Mouse (Mus musculus): Measurements from ENCODE around the gene Sh2d3c. TPM values are rescaled to one million over a fixed set of nuclear protein-coding genes. Genes with fewer than 3 reads are reported as not detected.

Gene Sh2d3c
- polyA plus RNA-seq, 1 experiment from 2014 or later = 17.0 TPM

DNA sequence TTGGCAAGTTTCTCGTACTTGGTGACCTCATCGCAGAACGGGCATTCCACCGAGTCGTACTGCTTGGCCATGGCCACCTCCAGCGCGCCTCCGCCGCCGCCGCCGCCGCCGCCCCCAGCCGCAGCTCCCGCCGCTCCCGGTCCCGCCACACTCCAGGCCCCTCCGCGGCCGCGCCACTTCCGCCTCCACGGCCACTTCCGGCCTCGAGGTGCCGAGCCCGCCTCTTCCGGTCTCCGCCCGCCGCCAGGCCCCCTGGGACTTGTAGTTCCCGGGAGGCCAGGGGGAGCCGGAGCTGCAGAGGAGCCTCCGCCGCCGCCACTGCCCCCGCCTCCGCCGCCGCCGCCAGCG lies 8.3 kb upstream of the Sh2d3c start:
- H3K4me3 ChIP-seq (replicated peaks) = peak overlapping the region; percentile 89
- H3K9ac ChIP-seq (replicated peaks) = peak overlapping the region; percentile 90
- H3K4me1 ChIP-seq (replicated peaks) = peaks cover 18% of the 10 kb centered on the region
- peak; percentile 82 for ATAC-seq (ENCODE audit: insufficient number of reproducible peaks, insufficient read depth, low FRiP score, low TSS enrichment, low read depth)
- H3K4me2 ChIP-seq = peak overlapping the region; percentile 87
- no peaks in the 10 kb centered on the region for H3K27me3 ChIP-seq
- peaks cover 40% of the 10 kb centered on the region for H3K36me3 ChIP-seq
- H3K27ac ChIP-seq = peak overlapping the region; percentile 98
- no peaks in the 10 kb centered on the region for H3K9me3 ChIP-seq
- WGBS = 1% methylated on average over 29 of the region's 44 CpGs

DNA sequence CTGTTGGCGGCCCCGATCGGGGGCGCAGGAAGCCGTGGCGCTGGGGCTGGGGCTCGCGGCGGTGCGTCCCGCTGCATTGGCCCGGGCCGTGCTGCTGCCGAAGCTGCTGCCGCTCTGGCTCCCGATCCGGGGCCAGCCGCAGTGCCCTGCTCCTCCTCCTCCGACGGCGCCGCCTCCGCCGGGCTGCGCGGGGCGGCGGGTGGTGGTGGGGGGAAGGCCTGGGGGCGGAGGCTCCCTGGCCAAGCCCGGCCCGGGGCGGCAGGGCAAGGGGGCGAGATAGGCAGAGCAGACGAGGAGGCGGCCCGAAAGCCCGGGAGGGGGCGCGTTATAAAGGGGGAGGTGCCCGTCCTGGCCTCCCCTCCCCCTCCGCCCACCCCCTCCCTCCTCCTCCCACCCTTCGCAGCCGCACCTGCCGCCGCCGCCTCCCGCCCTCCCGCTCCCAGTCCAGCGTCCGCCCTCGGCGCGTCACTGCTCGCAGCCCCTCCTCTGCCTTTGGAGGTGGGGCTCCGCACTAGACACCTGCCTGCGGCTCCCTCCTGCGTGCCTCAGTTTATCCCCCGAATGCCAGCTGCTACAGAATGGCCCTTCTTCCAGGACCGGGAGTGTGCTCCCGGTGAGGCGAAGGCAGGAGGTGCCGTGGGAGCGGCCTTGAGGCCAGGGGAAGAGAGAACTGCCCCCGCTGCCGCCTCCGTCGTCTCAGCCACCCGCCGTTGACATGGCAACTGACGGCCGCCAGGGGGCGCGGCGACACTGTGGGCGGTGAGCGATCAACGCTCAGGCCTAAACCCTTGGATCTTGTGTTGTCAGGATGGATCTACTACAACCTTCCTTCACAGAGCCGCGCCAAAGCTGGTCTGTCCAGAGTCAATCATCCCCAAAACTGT lies 7.7 kb upstream of the Sh2d3c start, which contains the start of gene Cdk9:
Gene Cdk9, minus strand, starts transcription at position 143 of the 884 bp plus-strand sequence.
- Histone ChIP-seq H3K9me3 (no peaks in the 10 kb centered on the region), H3K4me2 (peak within 1 kb of the TSS; percentile 87), H3K27me3 (no peaks in the 10 kb centered on the region), H3K4me3 (replicated peaks) (peak within 1 kb of the TSS; percentile 89), H3K36me3 (peaks cover 34% of the 10 kb centered on the region), H3K4me1 (replicated peaks) (peaks cover 18% of the 10 kb centered on the region), H3K9ac (replicated peaks) (peak within 1 kb of the TSS; percentile 90), H3K27ac (peak within 1 kb of the TSS; percentile 98)
- under 1% methylated on average over 57 of the region's 79 CpGs for WGBS
- peak; percentile 83 for ATAC-seq (ENCODE audit: insufficient number of reproducible peaks, insufficient read depth, low FRiP score, low TSS enrichment, low read depth)

DNA sequence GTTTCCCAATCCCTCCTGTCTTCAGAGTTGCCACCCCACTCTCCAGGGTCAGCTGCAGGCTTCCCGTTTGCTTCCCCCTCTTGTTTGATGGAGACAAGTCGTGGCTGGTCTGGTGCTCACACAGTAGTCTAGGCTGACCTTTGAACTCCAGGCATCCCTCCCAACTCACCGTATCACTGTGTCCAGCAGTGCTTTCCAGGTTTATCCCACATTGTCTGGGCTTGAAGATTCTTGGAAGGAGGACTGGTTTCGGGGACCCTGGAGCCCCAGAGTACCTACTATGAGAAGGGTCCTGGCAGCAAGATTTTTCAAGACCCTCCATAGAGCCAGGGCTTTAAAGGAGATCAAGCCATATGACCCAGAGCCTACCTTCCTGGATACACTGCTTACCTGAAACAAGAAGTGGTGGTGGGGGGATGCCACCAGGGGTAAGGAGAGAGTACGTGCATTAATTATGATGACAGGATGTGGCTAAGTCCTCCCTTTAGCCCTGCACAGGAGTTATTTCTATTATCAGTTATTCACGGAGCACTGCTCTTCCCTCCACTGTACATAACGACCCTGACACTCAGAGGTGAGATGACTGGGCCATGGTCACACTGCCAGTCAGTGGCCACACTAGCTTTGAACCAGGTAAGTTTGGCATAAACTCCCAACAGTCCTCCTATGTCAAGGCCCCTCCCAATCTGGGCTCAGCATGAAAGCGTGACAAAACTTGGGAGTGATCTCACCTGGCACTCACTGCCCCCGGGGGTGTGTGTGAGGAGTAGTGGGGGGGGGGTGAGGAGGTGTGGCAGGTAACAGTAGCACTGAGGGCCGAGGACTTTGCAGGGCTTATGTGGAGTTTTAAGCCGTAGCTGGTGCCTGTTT lies 6.5 kb upstream of the Sh2d3c start:
- peak overlapping the region; percentile 89; the same call in 1 of the 2 replicates for H3K4me3 ChIP-seq (replicated peaks)
- H3K9ac ChIP-seq (replicated peaks) = no peak overlapping the region
- peak overlapping the region; percentile 87 for H3K4me2 ChIP-seq
- H3K9me3 ChIP-seq = no peaks in the 10 kb centered on the region
- peak overlapping the region; percentile 98 for H3K27ac ChIP-seq
- ATAC-seq (ENCODE audit: insufficient number of reproducible peaks, insufficient read depth, low FRiP score, low TSS enrichment, low read depth) = no peak
- peaks cover 22% of the 10 kb centered on the region for H3K36me3 ChIP-seq
- 47% methylated on average over 11 of the region's 11 CpGs for WGBS
- H3K27me3 ChIP-seq = no peaks in the 10 kb centered on the region
- peaks cover 16% of the 10 kb centered on the region for H3K4me1 ChIP-seq (replicated peaks)

DNA sequence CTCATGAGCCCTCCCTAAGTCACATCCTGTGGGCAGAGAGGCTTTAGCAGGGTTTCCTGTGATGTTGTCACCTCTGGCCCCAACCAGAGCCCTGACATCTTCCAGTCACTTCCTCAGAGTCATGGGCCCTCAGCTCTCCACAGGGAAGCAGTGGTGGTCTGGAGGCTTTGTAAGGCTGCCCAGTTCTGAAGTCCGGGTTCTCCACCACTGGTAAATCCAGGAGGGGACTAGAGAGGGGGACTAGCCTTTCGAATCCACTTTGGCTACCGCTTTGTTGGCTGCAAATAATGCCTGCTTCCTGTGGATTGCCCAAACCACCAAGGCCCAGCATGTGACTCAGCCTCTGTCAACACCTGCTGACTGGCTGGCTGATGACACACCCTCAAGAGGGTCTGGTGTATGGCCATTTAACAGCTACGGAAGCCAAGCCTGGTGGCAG lies 5.8 kb upstream of the Sh2d3c start:
- WGBS = 46% methylated on average over 4 of the region's 4 CpGs
- no peaks in the 10 kb centered on the region for H3K9me3 ChIP-seq
- no peak overlapping the region; the same call in 1 of the 2 replicates for H3K9ac ChIP-seq (replicated peaks)
- H3K36me3 ChIP-seq = peaks cover 15% of the 10 kb centered on the region
- H3K27me3 ChIP-seq = no peaks in the 10 kb centered on the region
- no peak overlapping the region for H3K4me2 ChIP-seq
- peaks cover 16% of the 10 kb centered on the region for H3K4me1 ChIP-seq (replicated peaks)
- ATAC-seq (ENCODE audit: insufficient number of reproducible peaks, insufficient read depth, low FRiP score, low TSS enrichment, low read depth) = no peak
- no peak overlapping the region for H3K4me3 ChIP-seq (replicated peaks)
- H3K27ac ChIP-seq = peak overlapping the region; percentile 62; the same call in 1 of the 2 replicates

DNA sequence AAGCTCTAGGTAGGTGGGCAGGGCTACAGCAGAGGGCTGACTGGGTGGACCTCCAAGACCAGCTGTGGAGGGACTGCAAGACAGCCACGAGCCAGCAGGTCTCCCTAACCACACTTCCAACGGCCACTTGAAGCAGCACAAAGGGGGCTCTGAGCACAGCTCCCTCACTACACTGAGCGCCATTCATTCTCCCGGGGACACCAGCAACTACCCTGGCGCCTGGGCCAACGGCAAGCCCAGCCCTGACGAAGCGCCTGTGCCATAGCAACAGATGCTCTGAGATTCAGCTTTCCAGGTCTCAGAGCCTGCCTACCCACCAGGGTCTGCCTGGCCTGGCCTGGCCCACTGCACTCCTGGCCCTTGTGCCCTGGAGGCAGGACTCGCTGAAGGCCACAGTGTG lies 2.1 kb upstream of the Sh2d3c start:
- H3K4me3 ChIP-seq (replicated peaks) = no peak overlapping the region
- no peak overlapping the region for H3K9ac ChIP-seq (replicated peaks)
- no peaks in the 10 kb centered on the region for H3K27me3 ChIP-seq
- H3K27ac ChIP-seq = peak overlapping the region; percentile 67
- ATAC-seq (ENCODE audit: insufficient number of reproducible peaks, insufficient read depth, low FRiP score, low TSS enrichment, low read depth) = peak; percentile 8; the same call in 1 of the 2 replicates
- WGBS = 47% methylated on average over 9 of the region's 9 CpGs
- H3K4me2 ChIP-seq = no peak overlapping the region
- H3K4me1 ChIP-seq (replicated peaks) = peaks cover 14% of the 10 kb centered on the region
- H3K9me3 ChIP-seq = no peaks in the 10 kb centered on the region
- no peaks in the 10 kb centered on the region for H3K36me3 ChIP-seq

DNA sequence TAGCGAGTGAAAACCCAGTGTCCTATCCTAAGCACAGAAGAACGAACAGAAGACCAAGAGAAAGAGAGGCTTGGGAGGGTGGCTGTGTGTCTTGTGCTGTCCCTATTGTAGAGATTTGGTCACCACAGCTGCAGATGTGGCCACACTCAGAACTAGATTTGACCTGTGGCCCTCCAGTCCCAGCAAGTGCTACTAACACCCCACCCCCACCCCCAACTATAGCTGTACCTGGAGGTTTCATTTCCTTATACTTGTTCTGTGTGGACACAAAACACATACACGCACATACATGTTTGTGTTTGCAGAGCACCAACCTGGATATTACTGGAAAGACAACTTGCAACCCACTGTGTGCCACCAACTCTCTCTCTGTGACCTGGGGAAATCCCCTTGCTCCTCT lies 802 bp upstream of the Sh2d3c start:
- H3K4me2 ChIP-seq = no peak overlapping the region
- no peak for ATAC-seq (ENCODE audit: insufficient number of reproducible peaks, insufficient read depth, low FRiP score, low TSS enrichment, low read depth)
- H3K9ac ChIP-seq (replicated peaks) = no peak overlapping the region
- H3K4me3 ChIP-seq (replicated peaks) = no peak overlapping the region
- H3K36me3 ChIP-seq = no peaks in the 10 kb centered on the region
- no peak overlapping the region for H3K27ac ChIP-seq
- no peaks in the 10 kb centered on the region for H3K27me3 ChIP-seq
- no peaks in the 10 kb centered on the region for H3K9me3 ChIP-seq
- peaks cover 8% of the 10 kb centered on the region for H3K4me1 ChIP-seq (replicated peaks)
- WGBS = 85% methylated on average over 3 of the region's 3 CpGs

DNA sequence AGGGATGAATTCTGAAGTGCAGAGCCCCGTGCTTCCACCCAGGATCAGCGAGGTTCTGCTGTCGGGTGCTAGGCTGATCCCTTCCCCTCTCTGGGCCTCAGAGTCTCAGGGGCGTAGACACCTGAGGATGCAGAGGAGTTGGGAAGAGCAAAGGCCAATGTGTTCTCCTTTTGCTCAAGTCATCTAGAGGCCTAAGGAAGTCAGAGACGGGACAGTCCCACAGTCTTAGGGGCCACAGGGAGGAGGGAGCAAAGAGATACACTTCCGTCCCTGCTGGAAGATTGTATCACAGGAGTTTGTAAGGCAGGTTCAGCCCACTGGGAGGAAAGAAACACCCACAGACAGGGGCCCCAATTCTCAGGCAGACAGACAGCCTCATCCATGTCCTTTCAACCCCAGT lies 1.2 kb downstream of the Sh2d3c start:
- no peak overlapping the region for H3K9ac ChIP-seq (replicated peaks)
- ATAC-seq (ENCODE audit: insufficient number of reproducible peaks, insufficient read depth, low FRiP score, low TSS enrichment, low read depth) = no peak
- WGBS = 62% methylated on average over 6 of the region's 6 CpGs
- peaks cover 10% of the 10 kb centered on the region for H3K4me1 ChIP-seq (replicated peaks)
- H3K36me3 ChIP-seq = no peaks in the 10 kb centered on the region
- H3K4me3 ChIP-seq (replicated peaks) = no peak overlapping the region
- no peak overlapping the region for H3K27ac ChIP-seq
- no peak overlapping the region; the same call in 1 of the 2 replicates for H3K4me2 ChIP-seq
- no peaks in the 10 kb centered on the region for H3K27me3 ChIP-seq
- no peaks in the 10 kb centered on the region for H3K9me3 ChIP-seq

DNA sequence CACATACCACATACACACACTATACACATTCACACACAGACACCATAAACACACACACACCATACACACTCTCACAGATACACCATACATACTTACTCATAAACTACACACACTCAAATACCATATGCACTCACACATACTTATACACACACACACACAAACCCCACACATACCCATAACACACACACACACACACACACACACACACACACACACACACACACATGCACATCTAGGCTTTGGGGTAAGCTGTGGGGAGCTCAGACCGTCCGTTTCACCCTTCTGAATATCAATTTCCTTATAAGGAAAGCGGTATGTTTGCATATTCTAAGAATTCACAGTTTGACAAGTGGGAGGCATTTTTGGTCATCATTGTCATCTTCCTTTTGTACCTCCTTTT lies 1.7 kb downstream of the Sh2d3c start:
- no peak for ATAC-seq (ENCODE audit: insufficient number of reproducible peaks, insufficient read depth, low FRiP score, low TSS enrichment, low read depth)
- Histone ChIP-seq H3K27me3 (no peaks in the 10 kb centered on the region), H3K4me3 (replicated peaks) (no peak overlapping the region), H3K27ac (no peak overlapping the region), H3K9ac (replicated peaks) (no peak overlapping the region), H3K4me1 (replicated peaks) (peaks cover 11% of the 10 kb centered on the region), H3K9me3 (no peaks in the 10 kb centered on the region), H3K4me2 (no peak overlapping the region), H3K36me3 (no peaks in the 10 kb centered on the region)
- 74% methylated on average over 3 of the region's 3 CpGs for WGBS

DNA sequence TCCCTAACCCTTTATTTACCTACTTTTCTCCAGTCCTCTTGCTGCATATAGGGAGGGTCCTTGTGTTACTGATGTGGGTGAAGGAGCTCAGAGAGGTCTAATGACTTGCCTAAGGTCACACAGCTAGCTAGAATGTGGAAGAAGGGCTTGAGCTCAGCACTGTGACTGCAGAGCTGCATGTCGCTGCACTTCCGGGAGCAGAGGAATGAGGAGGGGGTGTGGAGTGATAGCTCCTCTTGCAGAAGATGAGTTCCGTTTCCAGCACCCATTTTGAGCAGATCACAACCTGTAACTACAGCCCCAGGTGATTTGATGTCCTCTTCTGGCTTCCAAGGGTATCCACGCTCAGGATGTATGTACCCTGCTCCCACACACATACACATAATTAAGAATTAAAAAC lies 3.3 kb downstream of the Sh2d3c start:
- Histone ChIP-seq H3K4me1 (replicated peaks) (peaks cover 21% of the 10 kb centered on the region), H3K36me3 (no peaks in the 10 kb centered on the region), H3K9ac (replicated peaks) (no peak overlapping the region), H3K4me2 (no peak overlapping the region), H3K4me3 (replicated peaks) (no peak overlapping the region), H3K27ac (no peak overlapping the region), H3K9me3 (no peaks in the 10 kb centered on the region), H3K27me3 (no peaks in the 10 kb centered on the region)
- ATAC-seq (ENCODE audit: insufficient number of reproducible peaks, insufficient read depth, low FRiP score, low TSS enrichment, low read depth) = no peak
- WGBS = 79% methylated on average over 4 of the region's 4 CpGs

DNA sequence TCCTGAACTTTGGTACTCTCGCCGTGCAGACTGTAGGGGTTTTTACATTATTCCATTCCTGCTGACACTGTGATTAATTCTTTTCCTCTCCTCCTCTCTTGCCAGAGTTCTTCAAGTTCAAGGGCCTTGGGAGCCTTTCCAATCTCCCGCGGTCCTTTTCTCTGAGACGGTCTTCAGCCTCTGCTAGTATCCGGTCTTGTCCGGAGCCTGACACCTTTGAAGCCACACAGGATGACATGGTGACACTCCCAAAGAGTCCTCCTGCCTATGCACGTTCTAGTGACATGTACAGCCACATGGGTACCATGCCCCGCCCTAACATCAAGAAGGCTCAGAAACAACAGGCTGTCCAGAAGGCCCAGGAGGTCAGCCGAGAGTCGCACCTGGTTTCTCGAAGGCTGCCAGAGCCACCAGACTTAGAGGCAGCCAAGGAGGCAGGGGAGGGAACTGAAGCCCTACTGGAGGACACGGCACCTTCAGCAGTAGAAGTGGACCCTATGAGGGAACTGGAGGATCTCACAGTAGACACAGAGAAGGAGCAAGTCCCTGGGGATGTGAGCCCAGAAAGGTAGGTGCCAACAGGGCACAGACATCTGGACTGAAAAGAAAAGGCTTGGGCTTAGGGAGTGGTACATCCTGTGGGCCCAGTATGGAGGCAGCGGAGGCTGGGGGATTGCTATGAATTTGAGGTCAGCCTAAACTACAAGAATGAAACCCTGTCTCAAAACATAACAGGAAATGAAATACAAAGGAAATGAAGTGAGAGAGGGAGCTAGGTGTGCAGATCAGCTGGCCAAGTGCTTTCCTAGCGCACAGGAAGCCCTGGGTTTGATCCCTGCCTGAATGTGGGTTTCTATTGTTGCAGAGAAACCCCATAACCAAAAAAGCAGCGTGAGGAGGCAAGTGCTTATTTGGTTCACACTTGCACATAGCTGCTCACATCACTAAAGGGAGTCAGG lies 4.3 kb downstream of the Sh2d3c start:
- no peak overlapping the region for H3K9ac ChIP-seq (replicated peaks)
- no peaks in the 10 kb centered on the region for H3K27me3 ChIP-seq
- no peak overlapping the region for H3K4me3 ChIP-seq (replicated peaks)
- H3K36me3 ChIP-seq = no peaks in the 10 kb centered on the region
- H3K9me3 ChIP-seq = no peaks in the 10 kb centered on the region
- ATAC-seq (ENCODE audit: insufficient number of reproducible peaks, insufficient read depth, low FRiP score, low TSS enrichment, low read depth) = no peak
- peaks cover 29% of the 10 kb centered on the region for H3K4me1 ChIP-seq (replicated peaks)
- no peak overlapping the region for H3K4me2 ChIP-seq
- no peak overlapping the region for H3K27ac ChIP-seq
- 79% methylated on average over 16 of the region's 16 CpGs for WGBS

Measured in limb, embryonic 12.5 days (tissue).